Mouse (Mus musculus) forebrain, postnatal 0 days (tissue): Measurements from ENCODE around the gene Ppp1r9b. TPM values are rescaled to one million over a fixed set of nuclear protein-coding genes. Genes with fewer than 3 reads are reported as not detected.
"Not testable (repeated sequence)": the region's sequence is repeated elsewhere in the genome, so short reads cannot be mapped to it uniquely, and the experiment has no call there.

Source experiments
- ATAC-seq: fragments of 200-750 bp; cut with Nextera tagmentation; 2 replicates; pipeline ENCODE4 v1.8.0; 2017; ENCODE audit warnings: mild to moderate bottlenecking, moderate library complexity
- DNase-seq: peaks from one replicate; pipeline ENCODE4 v3.0.0-alpha.2; 2015
- H3K27ac ChIP-seq: fragments of 300-500 bp; sonication (generic); 2 replicates; pipeline ENCODE4 v1.5.1; 2014; ENCODE audit warnings: low read depth, mild to moderate bottlenecking, antibody characterized with exemption, low read length, moderate library complexity, mixed read lengths
- H3K27me3 ChIP-seq: fragments of 300-500 bp; sonication (generic); 2 replicates; pipeline ENCODE4 v1.6.1; 2014; ENCODE audit warnings: mild to moderate bottlenecking, low read length, mixed read lengths; ENCODE audit not compliant: insufficient read depth
- H3K36me3 ChIP-seq: fragments of 300-500 bp; sonication (generic); 2 replicates; pipeline ENCODE4 v1.6.1; 2014; ENCODE audit warnings: mild to moderate bottlenecking, moderate library complexity; ENCODE audit not compliant: insufficient read depth
- H3K4me1 ChIP-seq: fragments of 300-500 bp; sonication (generic); 2 replicates; pipeline ENCODE4 v1.6.1; 2014; ENCODE audit warnings: antibody characterized with exemption; ENCODE audit not compliant: insufficient read depth
- H3K4me2 ChIP-seq: fragments of 300-500 bp; sonication (generic); 2 replicates; pipeline ENCODE4 v1.6.1; 2014; ENCODE audit warnings: low read depth, mild to moderate bottlenecking, moderate library complexity
- H3K4me3 ChIP-seq: fragments of 300-500 bp; sonication (generic); 2 replicates; pipeline ENCODE4 v1.5.1; 2014; ENCODE audit warnings: low read depth, low read length, mixed read lengths
- H3K9ac ChIP-seq: fragments of 300-500 bp; sonication (generic); 2 replicates; pipeline ENCODE4 v1.6.1; 2014; ENCODE audit warnings: mild to moderate bottlenecking
- H3K9me3 ChIP-seq: fragments of 300-500 bp; sonication (generic); 2 replicates; pipeline ENCODE4 v1.6.1; 2016; ENCODE audit warnings: low read length
- CTCF ChIP-seq: sonication (generic); IDR thresholded peaks from 2 replicates; pipeline ENCODE4 v1.5.1; 2016; ENCODE audit warnings: antibody characterized with exemption, control low read depth, low read depth
- WGBS: fragments of 180-500 bp; shearing (Covaris S2); extraction: QIAGEN DNeasy Blood & Tissue Kit; methylation state at CpG from one replicate; pipeline ENCODE4 v1.1.7; 2014; 5-methylcytosine and 5-hydroxymethylcytosine counted together
- polyA plus RNA-seq: library from polyadenylated mRNA; unstranded; fragments of >200 nt; fragmentation: Nextera tagmentation; extraction: Ambion mirVana; gene quantifications from 2 replicates; pipeline ENCODE4 v1.2.1, GENCODE M21; 2015
- total RNA-seq: library from RNA; depleted of rRNA; stranded (reverse); fragments of >200 nt; gene quantifications from 2 replicates; pipeline ENCODE4 v1.2.3, GENCODE M21; 2014

Ppp1r9b gene
- total and polyA plus RNA-seq, 2 experiments from 2014 or later: 22.3 to 202 TPM

DNA sequence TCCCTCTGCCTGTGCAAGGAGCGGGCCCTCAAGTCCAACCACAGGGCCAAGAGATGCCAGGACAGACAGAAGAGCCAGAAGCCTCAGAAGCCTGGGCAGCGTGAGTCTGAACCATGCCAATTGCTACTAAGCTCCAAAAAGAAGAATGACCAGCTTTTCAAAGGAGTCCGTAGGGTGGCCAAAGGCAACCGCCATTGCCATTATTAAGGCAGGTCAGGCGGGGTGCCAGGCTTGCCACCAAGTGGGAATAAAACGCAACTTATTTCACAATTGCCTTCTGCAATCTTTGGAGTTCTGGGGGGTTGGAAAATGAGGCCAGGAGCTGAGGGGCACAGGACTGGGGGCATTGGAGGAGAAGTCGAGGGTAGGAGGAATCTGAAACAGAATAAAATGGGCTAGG is 22.6 kb upstream of the Ppp1r9b start:
- Histone ChIP-seq H3K27me3 (no peaks in the 10 kb centered on the region), H3K36me3 (no peaks in the 10 kb centered on the region), H3K9me3 (no peaks in the 10 kb centered on the region), H3K9ac (no peak overlapping the region), H3K4me2 (no peak overlapping the region), H3K27ac (no peak overlapping the region), H3K4me1 (no peaks in the 10 kb centered on the region), H3K4me3 (no peak overlapping the region)
- no peak for DNase-seq
- 61% methylated on average over 7 of the region's 7 CpGs for WGBS
- no peak for ATAC-seq
- TF ChIP-seq CTCF: no peak

DNA sequence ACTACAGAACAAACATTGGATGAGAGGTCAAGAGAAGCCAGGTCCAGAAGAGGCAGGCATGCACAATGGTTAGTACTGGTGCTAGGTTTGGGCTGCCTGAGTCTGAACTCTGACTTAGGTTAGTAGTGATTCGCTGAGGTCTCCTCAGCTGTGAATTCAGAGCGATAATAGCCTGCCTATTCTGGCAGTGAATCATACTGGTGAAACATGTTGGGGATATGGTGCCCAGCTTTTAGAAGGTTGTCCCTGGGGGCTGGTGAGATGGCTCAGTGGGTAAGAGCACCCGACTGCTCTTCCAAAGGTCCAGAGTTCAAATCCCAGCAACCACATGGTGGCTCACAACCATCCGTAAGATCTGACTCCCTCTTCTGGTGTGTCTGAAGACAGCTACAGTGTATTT is 21.1 kb upstream of the Ppp1r9b start:
- H3K9me3 ChIP-seq, H3K36me3 ChIP-seq, H3K4me2 ChIP-seq, DNase-seq, H3K4me1 ChIP-seq, H3K27ac ChIP-seq, H3K9ac ChIP-seq, H3K27me3 ChIP-seq, ATAC-seq, H3K4me3 ChIP-seq: not testable (repeated sequence)
- WGBS: 89% methylated on average over 4 of the region's 4 CpGs

DNA sequence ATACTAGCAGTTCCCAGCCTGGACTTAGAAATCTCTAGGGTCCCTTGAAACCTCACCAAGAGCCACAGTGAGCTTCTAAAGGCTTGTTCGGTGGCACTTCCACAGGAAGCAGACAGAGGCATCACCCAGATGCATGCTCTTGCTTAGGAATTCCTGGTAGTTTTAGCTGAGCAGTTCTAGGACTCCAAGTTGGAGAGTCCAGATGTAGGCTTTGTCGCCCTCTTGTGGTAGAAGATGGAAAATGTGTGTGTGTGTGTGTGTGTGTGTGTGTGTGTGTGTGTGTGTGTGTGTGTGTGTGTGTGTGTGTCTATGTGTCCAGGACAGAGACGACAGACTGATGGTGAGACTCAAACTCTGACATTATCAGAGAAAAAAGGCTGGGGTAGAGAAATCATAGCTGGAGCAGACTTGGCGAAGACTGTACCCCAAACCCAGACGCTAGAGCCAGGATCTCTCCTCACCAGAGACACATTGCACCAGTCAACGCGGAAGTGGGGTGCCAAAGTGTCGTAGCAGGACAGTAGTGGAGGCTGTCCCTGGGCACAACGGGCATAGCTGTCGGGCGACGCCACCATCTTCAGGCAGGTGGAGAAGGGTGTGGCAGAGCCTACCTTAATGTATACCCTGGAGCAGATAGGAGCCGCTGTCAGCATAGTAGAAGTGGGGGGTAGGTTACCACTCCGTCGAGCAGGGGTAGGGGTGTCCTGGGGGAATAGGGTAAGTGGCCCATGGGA is 20.5 kb upstream of the Ppp1r9b start:
- H3K4me1 ChIP-seq: no peaks in the 10 kb centered on the region
- no peaks in the 10 kb centered on the region for H3K9me3 ChIP-seq
- H3K9ac ChIP-seq: no peak overlapping the region
- H3K36me3 ChIP-seq: no peaks in the 10 kb centered on the region
- DNase-seq (peak; percentile 88), ATAC-seq (peak; percentile 90)
- H3K4me2 ChIP-seq: no peak overlapping the region
- 60% methylated on average over 15 of the region's 15 CpGs for WGBS
- no peaks in the 10 kb centered on the region for H3K27me3 ChIP-seq
- no peak overlapping the region for H3K4me3 ChIP-seq
- H3K27ac ChIP-seq: no peak overlapping the region
- peak; percentile 97 for TF ChIP-seq CTCF

DNA sequence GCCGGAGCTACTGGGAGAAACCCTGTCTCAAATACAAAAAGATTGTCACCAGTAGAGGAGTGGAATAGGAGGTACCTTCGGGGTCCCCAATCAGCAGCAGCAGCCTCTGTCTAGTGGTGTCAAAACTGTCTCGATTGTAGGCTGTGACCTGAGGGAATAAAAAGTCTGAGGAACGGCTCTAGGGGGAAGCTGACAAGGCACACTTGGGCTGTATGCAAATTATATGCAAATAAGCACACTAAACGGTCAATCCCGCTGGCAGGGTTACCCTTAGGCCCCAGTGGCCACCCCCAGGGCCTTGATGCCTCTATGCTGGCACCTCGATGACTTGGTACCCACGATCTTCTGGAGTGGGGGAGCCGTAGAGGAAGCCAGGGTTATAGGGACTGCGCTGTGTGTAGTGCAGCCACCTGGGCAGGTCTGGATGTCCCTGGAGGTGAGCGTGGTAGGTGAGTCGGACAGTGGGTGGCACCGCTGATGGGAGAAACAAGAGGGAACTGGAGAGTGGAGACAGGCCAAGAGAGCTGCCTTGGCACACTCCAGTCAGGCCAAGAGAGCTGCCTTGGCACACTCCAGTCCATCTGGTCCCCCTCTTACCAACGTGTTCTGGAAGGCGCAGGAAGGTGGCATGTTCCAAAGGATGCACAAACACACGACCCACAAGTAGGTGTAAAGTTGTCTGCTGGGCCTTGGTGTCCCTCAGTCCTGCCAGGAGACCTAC is 18.8 kb upstream of the Ppp1r9b start:
- ATAC-seq: peak; percentile 21; the same call in 1 of the 2 replicates
- Histone ChIP-seq H3K4me2 (no peak overlapping the region), H3K36me3 (no peaks in the 10 kb centered on the region), H3K9me3 (no peaks in the 10 kb centered on the region), H3K4me3 (no peak overlapping the region), H3K9ac (no peak overlapping the region), H3K27ac (no peak overlapping the region), H3K27me3 (no peaks in the 10 kb centered on the region), H3K4me1 (no peaks in the 10 kb centered on the region)
- TF ChIP-seq CTCF: no peak
- DNase-seq: no peak
- WGBS: 46% methylated on average over 16 of the region's 16 CpGs

DNA sequence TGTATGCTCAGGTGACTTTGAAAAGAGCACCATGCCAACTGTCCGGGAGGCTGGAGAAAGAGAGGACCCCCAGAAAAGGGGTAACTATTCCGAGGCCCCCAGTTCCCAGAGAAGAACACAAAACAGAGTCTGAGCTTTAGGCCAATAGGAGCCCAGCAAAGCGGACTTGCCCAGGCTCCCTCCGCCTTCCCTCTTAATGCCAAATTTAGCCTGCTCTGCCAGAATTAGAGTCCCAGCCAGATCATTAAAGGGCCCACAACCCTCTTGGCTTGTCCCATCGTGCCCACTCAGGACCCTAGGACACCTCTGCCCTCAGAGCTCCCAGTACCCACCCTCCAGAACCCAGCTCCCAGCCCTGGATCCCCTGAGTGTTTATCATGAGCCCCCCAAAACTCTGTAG is 17.9 kb upstream of the Ppp1r9b start:
- H3K4me3 ChIP-seq: no peak overlapping the region
- TF ChIP-seq CTCF: no peak
- H3K9ac ChIP-seq: no peak overlapping the region
- peaks cover 3% of the 10 kb centered on the region for H3K4me1 ChIP-seq
- no peak overlapping the region for H3K27ac ChIP-seq
- H3K4me2 ChIP-seq: no peak overlapping the region
- 57% methylated on average over 5 of the region's 5 CpGs for WGBS
- no peak for ATAC-seq
- H3K9me3 ChIP-seq: no peaks in the 10 kb centered on the region
- no peaks in the 10 kb centered on the region for H3K36me3 ChIP-seq
- H3K27me3 ChIP-seq: no peaks in the 10 kb centered on the region
- DNase-seq: no peak

DNA sequence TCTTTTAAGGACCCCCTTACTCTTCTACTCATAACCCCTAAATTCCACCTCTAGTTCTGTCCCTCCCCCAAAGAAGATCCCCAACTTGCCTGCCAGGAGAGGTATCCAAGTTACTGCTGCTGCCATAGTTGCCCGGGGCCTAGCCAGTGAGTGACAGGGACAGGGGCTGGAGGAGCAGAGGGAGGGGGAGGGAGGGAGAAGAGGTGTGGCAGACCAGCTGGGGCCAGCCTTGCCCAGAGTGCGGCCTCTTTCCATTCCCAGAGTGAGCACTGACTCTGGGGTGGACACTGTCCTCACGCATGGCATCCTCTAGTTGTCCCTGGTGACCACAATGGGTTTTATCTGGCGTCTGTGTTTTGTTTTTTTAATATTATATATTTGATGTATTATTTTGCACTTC is 17.5 kb upstream of the Ppp1r9b start:
- Histone ChIP-seq H3K4me1 (peaks cover 7% of the 10 kb centered on the region), H3K4me3 (no peak overlapping the region), H3K27ac (no peak overlapping the region), H3K9me3 (no peaks in the 10 kb centered on the region), H3K27me3 (no peaks in the 10 kb centered on the region), H3K4me2 (no peak overlapping the region), H3K36me3 (no peaks in the 10 kb centered on the region), H3K9ac (no peak overlapping the region)
- no peak for DNase-seq
- no peak for ATAC-seq
- WGBS: 59% methylated on average over 4 of the region's 4 CpGs
- no peak for TF ChIP-seq CTCF

DNA sequence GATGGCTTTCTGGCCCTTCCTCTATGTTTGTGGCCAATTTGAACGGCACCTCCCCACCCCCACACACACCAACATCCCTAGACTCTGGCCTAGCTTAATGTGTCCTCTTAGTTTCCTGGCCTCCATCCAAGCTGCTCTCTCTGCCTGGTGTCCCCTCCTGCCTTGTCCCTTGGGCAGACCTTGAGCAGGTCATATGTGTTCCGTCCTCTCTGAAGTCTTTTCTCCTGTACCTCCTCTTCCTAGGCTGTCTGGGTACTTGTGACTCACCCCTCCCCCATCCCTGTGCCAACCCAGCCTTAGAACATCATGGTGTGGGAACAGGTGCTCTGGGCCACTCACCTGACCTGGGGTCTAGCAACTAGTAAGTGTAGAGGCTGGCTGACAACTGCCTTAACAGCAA is 15.9 kb upstream of the Ppp1r9b start:
- no peaks in the 10 kb centered on the region for H3K9me3 ChIP-seq
- no peak overlapping the region for H3K4me2 ChIP-seq
- H3K27me3 ChIP-seq: no peaks in the 10 kb centered on the region
- no peak for TF ChIP-seq CTCF
- WGBS: 71% methylated on average over 2 of the region's 2 CpGs
- no peak overlapping the region for H3K27ac ChIP-seq
- DNase-seq (no peak), ATAC-seq (no peak)
- no peak overlapping the region for H3K9ac ChIP-seq
- H3K4me1 ChIP-seq: peaks cover 16% of the 10 kb centered on the region
- no peaks in the 10 kb centered on the region for H3K36me3 ChIP-seq
- H3K4me3 ChIP-seq: no peak overlapping the region
